Mouse (Mus musculus) splenic B cell, adult 2 months (primary cell): ENCODE data around the gene Uhrf2.
"Not testable (repeated sequence)": the region's sequence is repeated elsewhere in the genome, so short reads cannot be mapped to it uniquely, and the experiment has no call there.

Source experiments
- DNase-seq: peaks from one replicate; pipeline ENCODE4 v3.0.0-alpha.2; 2011; ENCODE audit warnings: low read depth, low spot score
- H3K27me3 ChIP-seq: 2 replicates; pipeline ENCODE4 v1.6.1; 2012; ENCODE audit warnings: mild to moderate bottlenecking, low read length, moderate library complexity, mixed read lengths; ENCODE audit not compliant: control insufficient read depth, poor library complexity, insufficient read depth, severe bottlenecking
- H3K36me3 ChIP-seq: 2 replicates; pipeline ENCODE4 v1.6.1; 2012; ENCODE audit warnings: mild to moderate bottlenecking, low read length, moderate library complexity, mixed read lengths; ENCODE audit not compliant: control insufficient read depth, poor library complexity, insufficient read depth, severe bottlenecking

Gene Uhrf2

GRCm38 (mm10) chr19:30029894-30030635 is at the start of gene Uhrf2:
Gene Uhrf2, plus strand, starts transcription at chr19:30030513.
- peak; percentile 98 for DNase-seq
- Histone ChIP-seq H3K36me3 (no peaks in the 10 kb centered on the region), H3K27me3 (no peaks in the 10 kb centered on the region)

GRCm38 (mm10) chr19:29984208-29985005 is 45.9 kb upstream of the Uhrf2 start:
- no peak for DNase-seq
- no peaks in the 10 kb centered on the region for H3K27me3 ChIP-seq
- no peaks in the 10 kb centered on the region for H3K36me3 ChIP-seq

- Histone ChIP-seq H3K27me3 (no peaks in the 10 kb centered on the region), H3K36me3 (no peaks in the 10 kb centered on the region)
- no peak for DNase-seq
Measured at GRCm38 (mm10) chr19:29986464-29987091, 43.7 kb upstream of the Uhrf2 start.

- Histone ChIP-seq H3K36me3 (no peaks in the 10 kb centered on the region; the same call in 1 of the 2 replicates), H3K27me3 (no peaks in the 10 kb centered on the region)
- DNase-seq = no peak
Measured at GRCm38 (mm10) chr19:30000406-30001365, 29.6 kb upstream of the Uhrf2 start.

- no peak for DNase-seq
- H3K36me3 ChIP-seq = no peaks in the 10 kb centered on the region; the same call in 1 of the 2 replicates
- no peaks in the 10 kb centered on the region; the same call in 1 of the 2 replicates for H3K27me3 ChIP-seq
Measured at GRCm38 (mm10) chr19:30001550-30001949, 28.8 kb upstream of the Uhrf2 start.

GRCm38 (mm10) chr19:30003621-30004020 is 26.7 kb upstream of the Uhrf2 start, which contains the start of gene Trpd52l3:
Gene Trpd52l3, plus strand, starts transcription at chr19:30003790.
- DNase-seq = no peak
- H3K36me3 ChIP-seq = no peaks in the 10 kb centered on the region

GRCm38 (mm10) chr19:30006371-30006770 is 23.9 kb upstream of the Uhrf2 start:
- H3K27me3 ChIP-seq = no peaks in the 10 kb centered on the region; the same call in 1 of the 2 replicates
- H3K36me3 ChIP-seq = no peaks in the 10 kb centered on the region
- DNase-seq = no peak

More at GRCm38 (mm10) chr19:30003621-30004020, 26.7 kb upstream of the Uhrf2 start, which contains the start of gene Trpd52l3:
- no peaks in the 10 kb centered on the region; the same call in 1 of the 2 replicates for H3K27me3 ChIP-seq

GRCm38 (mm10) chr19:30010520-30011296 is 19.6 kb upstream of the Uhrf2 start:
- Histone ChIP-seq H3K27me3 (no peaks in the 10 kb centered on the region; the same call in 1 of the 2 replicates), H3K36me3 (no peaks in the 10 kb centered on the region)
- DNase-seq = no peak

- Histone ChIP-seq H3K36me3 (no peaks in the 10 kb centered on the region), H3K27me3 (no peaks in the 10 kb centered on the region)
- no peak for DNase-seq
Measured at GRCm38 (mm10) chr19:30014331-30014730, 16.0 kb upstream of the Uhrf2 start.

GRCm38 (mm10) chr19:30016156-30016555 is 14.2 kb upstream of the Uhrf2 start:
- DNase-seq = no peak
- H3K27me3 ChIP-seq = no peaks in the 10 kb centered on the region
- no peaks in the 10 kb centered on the region for H3K36me3 ChIP-seq

- not testable (repeated sequence) for H3K36me3 ChIP-seq, H3K27me3 ChIP-seq, DNase-seq
Measured at GRCm38 (mm10) chr19:30023419-30023818, 6.9 kb upstream of the Uhrf2 start.

- no peaks in the 10 kb centered on the region for H3K27me3 ChIP-seq
- no peak for DNase-seq
Measured at GRCm38 (mm10) chr19:30029002-30029710, 1.2 kb upstream of the Uhrf2 start.

More at GRCm38 (mm10) chr19:30029002-30029710, 1.2 kb upstream of the Uhrf2 start:
- H3K36me3 ChIP-seq = no peaks in the 10 kb centered on the region
